Mouse (Mus musculus): ENCODE measurements around the gene Cib3. TPM values are rescaled to one million over a fixed set of nuclear protein-coding genes. Genes with fewer than 3 reads are reported as not detected.

Gene Cib3
- 0.13 TPM in 1 of 2 replicates, not detected in the other for polyA plus RNA-seq (2016; fragmentation: Nextera tagmentation; extraction: Ambion mirVana)

GRCm38 (mm10) chr8:72212751-72213150 lies at the start of gene Cib3:
Cib3 (minus strand) TSS chr8:72212837.
- Histone ChIP-seq H3K36me3 (no peaks in the 10 kb centered on the region), H3K27ac (replicated peaks) (no peak within 1 kb of the TSS), H3K27me3 (peaks cover 16% of the 10 kb centered on the region), H3K9me3 (no peaks in the 10 kb centered on the region), H3K4me2 (replicated peaks) (no peak within 1 kb of the TSS), H3K4me1 (no peaks in the 10 kb centered on the region), H3K4me3 (no peak within 1 kb of the TSS), H3K9ac (replicated peaks) (no peak within 1 kb of the TSS)
- 75% methylated on average over 4 of the region's 4 CpGs for WGBS
- ATAC-seq (ENCODE audit: low FRiP score, low read depth), result no peak

GRCm38 (mm10) chr8:72261872-72262271 lies 49.2 kb upstream of the Cib3 start:
- Histone ChIP-seq H3K9me3 (no peaks in the 10 kb centered on the region), H3K4me1 (no peaks in the 10 kb centered on the region), H3K4me2 (replicated peaks) (no peak overlapping the region), H3K27ac (replicated peaks) (no peak overlapping the region), H3K4me3 (no peak overlapping the region), H3K36me3 (no peaks in the 10 kb centered on the region), H3K27me3 (no peaks in the 10 kb centered on the region; the same call in 1 of the 2 replicates), H3K9ac (replicated peaks) (no peak overlapping the region)
- WGBS, result 49% methylated on average over 5 of the region's 5 CpGs
- ATAC-seq (ENCODE audit: low FRiP score, low read depth), result no peak

GRCm38 (mm10) chr8:72261431-72261830 lies 48.8 kb upstream of the Cib3 start:
- Histone ChIP-seq H3K9ac (replicated peaks) (no peak overlapping the region), H3K4me3 (no peak overlapping the region), H3K4me1 (no peaks in the 10 kb centered on the region), H3K4me2 (replicated peaks) (no peak overlapping the region), H3K9me3 (no peaks in the 10 kb centered on the region), H3K27ac (replicated peaks) (no peak overlapping the region), H3K27me3 (no peaks in the 10 kb centered on the region; the same call in 1 of the 2 replicates), H3K36me3 (no peaks in the 10 kb centered on the region)
- no peak for ATAC-seq (ENCODE audit: low FRiP score, low read depth)

- Histone ChIP-seq H3K4me3 (no peak overlapping the region), H3K27ac (replicated peaks) (no peak overlapping the region), H3K9me3 (no peaks in the 10 kb centered on the region), H3K4me1 (no peaks in the 10 kb centered on the region), H3K36me3 (0 out of 2 replicates have a peak, but pooled peaks cover under 1% of the 10 kb centered on the region), H3K4me2 (replicated peaks) (no peak overlapping the region), H3K9ac (replicated peaks) (no peak overlapping the region), H3K27me3 (no peaks in the 10 kb centered on the region; the same call in 1 of the 2 replicates)
- WGBS, result 35% methylated on average over 2 of the region's 2 CpGs
- peak; percentile 47; the same call in 1 of the 2 replicates for ATAC-seq (ENCODE audit: low FRiP score, low read depth)
Measured at GRCm38 (mm10) chr8:72261019-72261418, 48.4 kb upstream of the Cib3 start.

- ATAC-seq (ENCODE audit: low FRiP score, low read depth), result 0 out of 2 replicates have a peak, but pooled peaks have one; percentile 18
Measured at GRCm38 (mm10) chr8:72260585-72260984, 47.9 kb upstream of the Cib3 start.

GRCm38 (mm10) chr8:72259862-72260261 lies 47.2 kb upstream of the Cib3 start:
- H3K4me2 ChIP-seq (replicated peaks), result no peak overlapping the region
- peaks cover 12% of the 10 kb centered on the region for H3K36me3 ChIP-seq
- no peaks in the 10 kb centered on the region; the same call in 1 of the 2 replicates for H3K27me3 ChIP-seq
- no peak for ATAC-seq (ENCODE audit: low FRiP score, low read depth)
- WGBS, result 82% methylated on average over 2 of the region's 2 CpGs
- no peaks in the 10 kb centered on the region for H3K9me3 ChIP-seq
- H3K4me1 ChIP-seq, result no peaks in the 10 kb centered on the region
- H3K9ac ChIP-seq (replicated peaks), result no peak overlapping the region
- no peak overlapping the region for H3K4me3 ChIP-seq
- no peak overlapping the region for H3K27ac ChIP-seq (replicated peaks)

More at GRCm38 (mm10) chr8:72260585-72260984, 47.9 kb upstream of the Cib3 start:
- Histone ChIP-seq H3K9ac (replicated peaks) (no peak overlapping the region), H3K4me1 (no peaks in the 10 kb centered on the region), H3K4me2 (replicated peaks) (no peak overlapping the region), H3K36me3 (peaks cover 5% of the 10 kb centered on the region), H3K9me3 (no peaks in the 10 kb centered on the region), H3K4me3 (no peak overlapping the region), H3K27ac (replicated peaks) (no peak overlapping the region), H3K27me3 (no peaks in the 10 kb centered on the region; the same call in 1 of the 2 replicates)
- 66% methylated on average over 4 of the region's 4 CpGs for WGBS

GRCm38 (mm10) chr8:72257902-72258238 lies 45.2 kb upstream of the Cib3 start:
- H3K4me2 ChIP-seq (replicated peaks), result no peak overlapping the region

GRCm38 (mm10) chr8:72257171-72257901 lies 44.7 kb upstream of the Cib3 start:
- H3K4me2 ChIP-seq (replicated peaks), result no peak overlapping the region
- H3K4me1 ChIP-seq, result no peaks in the 10 kb centered on the region
- no peak overlapping the region for H3K27ac ChIP-seq (replicated peaks)
- 57% methylated on average over 7 of the region's 7 CpGs for WGBS
- H3K36me3 ChIP-seq, result peaks cover 36% of the 10 kb centered on the region
- H3K9me3 ChIP-seq, result no peaks in the 10 kb centered on the region
- no peaks in the 10 kb centered on the region; the same call in 1 of the 2 replicates for H3K27me3 ChIP-seq
- ATAC-seq (ENCODE audit: low FRiP score, low read depth), result peak; percentile 41; the same call in 1 of the 2 replicates
- H3K9ac ChIP-seq (replicated peaks), result no peak overlapping the region
- no peak overlapping the region for H3K4me3 ChIP-seq

More at GRCm38 (mm10) chr8:72257902-72258238, 45.2 kb upstream of the Cib3 start:
- Histone ChIP-seq H3K9me3 (no peaks in the 10 kb centered on the region), H3K36me3 (peaks cover 30% of the 10 kb centered on the region), H3K4me1 (no peaks in the 10 kb centered on the region), H3K27me3 (no peaks in the 10 kb centered on the region; the same call in 1 of the 2 replicates), H3K4me3 (no peak overlapping the region), H3K27ac (replicated peaks) (no peak overlapping the region), H3K9ac (replicated peaks) (no peak overlapping the region)
- ATAC-seq (ENCODE audit: low FRiP score, low read depth), result no peak
- 75% methylated on average over 1 of the region's 1 CpGs for WGBS

- Histone ChIP-seq H3K4me1 (peaks cover 16% of the 10 kb centered on the region), H3K9me3 (no peaks in the 10 kb centered on the region), H3K27ac (replicated peaks) (no peak overlapping the region), H3K4me3 (no peak overlapping the region), H3K36me3 (peaks cover 36% of the 10 kb centered on the region), H3K9ac (replicated peaks) (no peak overlapping the region), H3K4me2 (replicated peaks) (no peak overlapping the region), H3K27me3 (no peaks in the 10 kb centered on the region)
- 88% methylated on average over 2 of the region's 2 CpGs for WGBS
- no peak for ATAC-seq (ENCODE audit: low FRiP score, low read depth)
Measured at GRCm38 (mm10) chr8:72244610-72245009, 32.0 kb upstream of the Cib3 start.

GRCm38 (mm10) chr8:72242226-72242625 lies 29.6 kb upstream of the Cib3 start:
- Histone ChIP-seq H3K27me3 (no peaks in the 10 kb centered on the region), H3K9ac (replicated peaks) (no peak overlapping the region), H3K27ac (replicated peaks) (no peak overlapping the region), H3K9me3 (no peaks in the 10 kb centered on the region), H3K36me3 (peaks cover 21% of the 10 kb centered on the region), H3K4me3 (no peak overlapping the region), H3K4me2 (replicated peaks) (no peak overlapping the region), H3K4me1 (peaks cover 16% of the 10 kb centered on the region)
- ATAC-seq (ENCODE audit: low FRiP score, low read depth), result no peak
- WGBS, result 100% methylated on average over 1 of the region's 1 CpGs

- peak overlapping the region; percentile 60 for H3K4me2 ChIP-seq (replicated peaks)
- H3K36me3 ChIP-seq, result peaks cover 8% of the 10 kb centered on the region
- no peaks in the 10 kb centered on the region for H3K9me3 ChIP-seq
- peak overlapping the region; percentile 54 for H3K9ac ChIP-seq (replicated peaks)
- H3K4me1 ChIP-seq, result peaks cover 16% of the 10 kb centered on the region
- H3K27ac ChIP-seq (replicated peaks), result peak overlapping the region; percentile 95; the same call in 1 of the 2 replicates
- H3K4me3 ChIP-seq, result peak overlapping the region; percentile 64
- WGBS, result 76% methylated on average over 7 of the region's 7 CpGs
- no peaks in the 10 kb centered on the region for H3K27me3 ChIP-seq
- no peak for ATAC-seq (ENCODE audit: low FRiP score, low read depth)
Measured at GRCm38 (mm10) chr8:72240951-72241350, 28.3 kb upstream of the Cib3 start.

GRCm38 (mm10) chr8:72240403-72240763 lies 27.7 kb upstream of the Cib3 start:
- Histone ChIP-seq H3K4me2 (replicated peaks) (peak overlapping the region; percentile 60), H3K27ac (replicated peaks) (peak overlapping the region; percentile 95), H3K4me3 (peak overlapping the region; percentile 64), H3K4me1 (peaks cover 16% of the 10 kb centered on the region), H3K9ac (replicated peaks) (peak overlapping the region; percentile 54), H3K27me3 (no peaks in the 10 kb centered on the region), H3K36me3 (peaks cover 7% of the 10 kb centered on the region), H3K9me3 (no peaks in the 10 kb centered on the region)
- under 1% methylated on average over 24 of the region's 24 CpGs for WGBS
- ATAC-seq (ENCODE audit: low FRiP score, low read depth), result no peak

Data from midbrain, embryonic 12.5 days (tissue).